Mouse (Mus musculus) CH12.LX (cell line): ENCODE results near the gene Churc1.

Source experiments
- CHD1 ChIP-seq: IDR thresholded peaks from 2 replicates; pipeline ENCODE4 v1.6.1; 2012; ENCODE audit warnings: low read depth, low read length, improper control_type of control experiment, inconsistent platforms
- CTCF ChIP-seq, 2 experiments: IDR thresholded peaks in 1 of 2; conservative IDR thresholded peaks in 1 of 2; 2 replicates each; pipeline ENCODE4 v1.5.1; 2011 to 2012; ENCODE audit warnings: low read depth in 2 of 2, low read length in 2 of 2, improper control_type of control experiment in 1 of 2, inconsistent platforms in 1 of 2, mild to moderate bottlenecking in 1 of 2, moderate library complexity in 1 of 2
- E2F4 ChIP-seq: IDR thresholded peaks from 2 replicates; pipeline ENCODE4 v1.6.1; 2011; ENCODE audit warnings: low read depth, low read length, improper control_type of control experiment; ENCODE audit not compliant: insufficient replicate concordance
- HCFC1 ChIP-seq: IDR thresholded peaks from 2 replicates; pipeline ENCODE4 v1.6.1; 2012; ENCODE audit warnings: low read depth, mild to moderate bottlenecking, inconsistent platforms, low read length, improper control_type of control experiment
- JUND ChIP-seq: conservative IDR thresholded peaks from 2 replicates; pipeline ENCODE4 v1.6.1; 2011; ENCODE audit warnings: low read depth, low read length, improper control_type of control experiment
- POLR2A ChIP-seq: IDR thresholded peaks from 2 replicates; pipeline ENCODE4 v1.6.1; 2011; ENCODE audit warnings: low read depth, mild to moderate bottlenecking, improper control_type of control experiment, low read length
- SIN3A ChIP-seq: IDR thresholded peaks from 2 replicates; pipeline ENCODE4 v1.6.1; 2012; ENCODE audit warnings: low read length, improper control_type of control experiment, inconsistent platforms
- SMC3 ChIP-seq: IDR thresholded peaks from 2 replicates; pipeline ENCODE4 v1.6.1; 2011; ENCODE audit warnings: low read depth, low read length, improper control_type of control experiment
- TCF12 ChIP-seq: IDR thresholded peaks from 2 replicates; pipeline ENCODE4 v1.6.1; 2014; ENCODE audit warnings: low read depth, mild to moderate bottlenecking, inconsistent platforms, low read length, improper control_type of control experiment
- UBTF ChIP-seq: IDR thresholded peaks from 2 replicates; pipeline ENCODE4 v1.6.1; 2012; ENCODE audit warnings: low read depth, mild to moderate bottlenecking, inconsistent platforms, low read length, improper control_type of control experiment, moderate library complexity
- USF1 ChIP-seq: IDR thresholded peaks from 2 replicates; pipeline ENCODE4 v1.6.1; 2014; ENCODE audit warnings: low read depth, mild to moderate bottlenecking, inconsistent platforms, low read length, improper control_type of control experiment
- USF2 ChIP-seq: conservative IDR thresholded peaks from 2 replicates; pipeline ENCODE4 v1.6.1; 2011; ENCODE audit warnings: low read depth, low read length, improper control_type of control experiment
- ZNF384 ChIP-seq: IDR thresholded peaks from 2 replicates; pipeline ENCODE4 v1.6.1; 2012; ENCODE audit warnings: low read depth, low read length, improper control_type of control experiment, inconsistent platforms

DNA sequence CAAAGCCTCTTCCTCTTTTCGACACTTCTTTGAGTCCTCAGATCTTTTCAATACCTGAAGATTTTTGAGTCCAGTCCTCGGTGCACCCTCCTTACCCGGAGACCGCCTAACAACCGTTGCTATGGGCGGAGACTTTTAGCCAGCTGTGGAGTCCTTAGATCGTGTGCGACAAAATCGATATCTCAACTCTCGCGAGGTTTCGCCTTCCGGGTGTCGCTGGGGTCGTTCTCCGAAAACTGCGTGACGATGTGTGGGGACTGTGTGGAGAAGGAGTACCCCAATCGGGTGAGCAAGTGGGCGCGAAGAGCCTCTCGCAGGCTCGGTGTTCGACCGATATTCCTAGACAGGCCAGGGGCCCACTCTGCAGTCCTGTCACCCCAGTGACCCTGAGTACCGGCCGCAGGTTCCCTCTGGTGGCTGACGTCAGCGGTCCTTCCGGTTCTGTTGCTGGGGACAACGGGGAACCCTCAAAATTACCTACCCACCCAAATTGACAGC is at the start of gene Churc1, which contains the start of gene Fntb:
- TF ChIP-seq HCFC1: peak; percentile 76
- TF ChIP-seq POLR2A: peak; percentile 87
- no peak for TF ChIP-seq SMC3
- TF ChIP-seq CTCF (conservative IDR thresholded peaks at IDR 0.05 in 1 of 2, IDR thresholded peaks at IDR 0.05 in 1 of 2; ENCODE audit: low read depth in 2 of 2, low read length in 2 of 2): no peak
- TF ChIP-seq TCF12: peak; percentile 69
- peak; percentile 86 for TF ChIP-seq SIN3A
- TF ChIP-seq USF1: no peak
- TF ChIP-seq CHD1: no peak
- TF ChIP-seq USF2: no peak
- 0 out of 2 replicates have a peak, but pooled peaks have one; percentile 37 for TF ChIP-seq JUND
- no peak for TF ChIP-seq ZNF384
- TF ChIP-seq UBTF: no peak
- TF ChIP-seq E2F4: no peak
